Mouse (Mus musculus) kidney, embryonic 14.5 days (tissue): ENCODE results near the gene Tab2. TPM values are rescaled to one million over a fixed set of nuclear protein-coding genes. Genes with fewer than 3 reads are reported as not detected.
"Not testable (repeated sequence)": the region's sequence is repeated elsewhere in the genome, so short reads cannot be mapped to it uniquely, and the experiment has no call there.

Source experiments
- ATAC-seq: fragments of 200-750 bp; cut with Nextera tagmentation; 2 replicates; pipeline ENCODE4 v1.8.0; 2017; ENCODE audit warnings: moderate number of reproducible peaks, mild to moderate bottlenecking, moderate TSS enrichment, moderate library complexity; ENCODE audit not compliant: low FRiP score, low TSS enrichment
- H3K27ac ChIP-seq: fragments of 300-500 bp; sonication (generic); 2 replicates; pipeline ENCODE4 v1.5.1; 2014; ENCODE audit warnings: low read depth, mild to moderate bottlenecking, low read length, moderate library complexity, mixed read lengths
- H3K27me3 ChIP-seq: fragments of 300-500 bp; sonication (generic); 2 replicates; pipeline ENCODE4 v1.6.1; 2014; ENCODE audit warnings: mild to moderate bottlenecking, low read length; ENCODE audit not compliant: control insufficient read depth, insufficient read depth
- H3K36me3 ChIP-seq: fragments of 300-500 bp; sonication (generic); 2 replicates; pipeline ENCODE4 v1.6.1; 2014; ENCODE audit warnings: low read length, mixed read lengths; ENCODE audit not compliant: control insufficient read depth, insufficient read depth
- H3K4me1 ChIP-seq: fragments of 300-500 bp; sonication (generic); 2 replicates; pipeline ENCODE4 v1.6.1; 2014; ENCODE audit warnings: low read length, mixed read lengths; ENCODE audit not compliant: control insufficient read depth, insufficient read depth
- H3K4me2 ChIP-seq: fragments of 300-500 bp; sonication (generic); replicated peaks from 2 replicates; pipeline ENCODE4 v1.6.1; 2014; ENCODE audit warnings: low read depth, mild to moderate bottlenecking, low read length
- H3K4me3 ChIP-seq: fragments of 300-500 bp; sonication (generic); 2 replicates; pipeline ENCODE4 v1.5.1; 2014; ENCODE audit warnings: mild to moderate bottlenecking, low read length
- H3K9ac ChIP-seq: fragments of 300-500 bp; sonication (generic); 2 replicates; pipeline ENCODE4 v1.6.1; 2014; ENCODE audit warnings: low read depth, mild to moderate bottlenecking, low read length, moderate library complexity
- H3K9me3 ChIP-seq: fragments of 300-500 bp; sonication (generic); 2 replicates; pipeline ENCODE4 v1.6.1; 2016; ENCODE audit warnings: low read length; ENCODE audit not compliant: control insufficient read depth
- WGBS: fragments of 180-500 bp; shearing (Covaris S2); extraction: QIAGEN DNeasy Blood & Tissue Kit; methylation state at CpG from one replicate; pipeline ENCODE4 v1.1.7; 2014; 5-methylcytosine and 5-hydroxymethylcytosine counted together
- polyA plus RNA-seq: library from polyadenylated mRNA; unstranded; fragments of >200 nt; fragmentation: Nextera tagmentation; extraction: Ambion mirVana; gene quantifications from 2 replicates; pipeline ENCODE4 v1.2.1, GENCODE M21; 2014

The Tab2 gene
- polyA plus RNA-seq, 1 experiment from 2014 or later, result 34.3 TPM

GRCm38 (mm10) chr10:7907151-7907550 is 48.9 kb downstream of the Tab2 start:
- H3K36me3 ChIP-seq, result peaks cover 66% of the 10 kb centered on the region

GRCm38 (mm10) chr10:7904157-7904556 is 51.9 kb downstream of the Tab2 start:
- no peaks in the 10 kb centered on the region for H3K4me1 ChIP-seq

More at GRCm38 (mm10) chr10:7907151-7907550, 48.9 kb downstream of the Tab2 start:
- Histone ChIP-seq H3K9ac (no peak overlapping the region), H3K4me3 (no peak overlapping the region), H3K27me3 (no peaks in the 10 kb centered on the region), H3K4me1 (no peaks in the 10 kb centered on the region), H3K27ac (no peak overlapping the region), H3K4me2 (no peak overlapping the region), H3K9me3 (no peaks in the 10 kb centered on the region)
- 86% methylated on average over 12 of the region's 12 CpGs for WGBS
- ATAC-seq, result no peak

GRCm38 (mm10) chr10:7900719-7901627 is 55.1 kb downstream of the Tab2 start:
- no peak overlapping the region for H3K9ac ChIP-seq
- no peaks in the 10 kb centered on the region for H3K27me3 ChIP-seq
- H3K36me3 ChIP-seq, result peaks cover 24% of the 10 kb centered on the region; the same call in 1 of the 2 replicates
- no peaks in the 10 kb centered on the region for H3K4me1 ChIP-seq
- WGBS, result 90% methylated on average over 14 of the region's 14 CpGs
- no peaks in the 10 kb centered on the region for H3K9me3 ChIP-seq
- ATAC-seq, result no peak
- H3K4me2 ChIP-seq, result no peak overlapping the region
- no peak overlapping the region for H3K4me3 ChIP-seq
- H3K27ac ChIP-seq, result no peak overlapping the region

More at GRCm38 (mm10) chr10:7904157-7904556, 51.9 kb downstream of the Tab2 start:
- ATAC-seq, result no peak
- Histone ChIP-seq H3K9ac (no peak overlapping the region), H3K4me3 (no peak overlapping the region), H3K27ac (no peak overlapping the region), H3K9me3 (no peaks in the 10 kb centered on the region), H3K36me3 (peaks cover 52% of the 10 kb centered on the region), H3K27me3 (no peaks in the 10 kb centered on the region), H3K4me2 (no peak overlapping the region)
- WGBS, result 95% methylated on average over 5 of the region's 5 CpGs

- no peaks in the 10 kb centered on the region for H3K36me3 ChIP-seq
- ATAC-seq, result no peak
Observed at GRCm38 (mm10) chr10:7888256-7888868, 67.7 kb downstream of the Tab2 start.

GRCm38 (mm10) chr10:7883524-7883923 is 72.5 kb downstream of the Tab2 start:
- Histone ChIP-seq H3K4me3 (no peak overlapping the region), H3K27me3 (no peaks in the 10 kb centered on the region), H3K9ac (no peak overlapping the region), H3K27ac (no peak overlapping the region), H3K4me2 (no peak overlapping the region), H3K36me3 (no peaks in the 10 kb centered on the region), H3K9me3 (no peaks in the 10 kb centered on the region), H3K4me1 (no peaks in the 10 kb centered on the region)
- WGBS, result 7% methylated on average over 5 of the region's 5 CpGs
- ATAC-seq, result peak; percentile 68; the same call in 1 of the 2 replicates

More at GRCm38 (mm10) chr10:7888256-7888868, 67.7 kb downstream of the Tab2 start:
- no peaks in the 10 kb centered on the region for H3K4me1 ChIP-seq
- H3K4me3 ChIP-seq, result no peak overlapping the region
- WGBS, result 85% methylated on average over 11 of the region's 11 CpGs
- H3K27ac ChIP-seq, result no peak overlapping the region
- no peak overlapping the region for H3K4me2 ChIP-seq
- H3K9me3 ChIP-seq, result no peaks in the 10 kb centered on the region
- no peaks in the 10 kb centered on the region for H3K27me3 ChIP-seq
- no peak overlapping the region for H3K9ac ChIP-seq

- 93% methylated on average over 3 of the region's 3 CpGs for WGBS
- H3K4me3 ChIP-seq, result no peak overlapping the region
- H3K4me2 ChIP-seq, result no peak overlapping the region
- no peaks in the 10 kb centered on the region for H3K9me3 ChIP-seq
- no peak for ATAC-seq
- H3K4me1 ChIP-seq, result no peaks in the 10 kb centered on the region
- no peaks in the 10 kb centered on the region for H3K27me3 ChIP-seq
- no peak overlapping the region for H3K9ac ChIP-seq
- H3K36me3 ChIP-seq, result no peaks in the 10 kb centered on the region
- no peak overlapping the region for H3K27ac ChIP-seq
Observed at GRCm38 (mm10) chr10:7881971-7882370, 74.1 kb downstream of the Tab2 start.

- H3K4me1 ChIP-seq, H3K4me3 ChIP-seq, ATAC-seq, H3K4me2 ChIP-seq, H3K9me3 ChIP-seq, H3K9ac ChIP-seq, H3K27ac ChIP-seq, H3K36me3 ChIP-seq, H3K27me3 ChIP-seq: not testable (repeated sequence)
- WGBS, result 89% methylated on average over 3 of the region's 3 CpGs
Observed at GRCm38 (mm10) chr10:7880283-7880682, 75.7 kb downstream of the Tab2 start.

- Histone ChIP-seq H3K4me1 (0 out of 2 replicates have a peak, but pooled peaks cover 3% of the 10 kb centered on the region), H3K27ac (no peak overlapping the region), H3K9me3 (no peaks in the 10 kb centered on the region), H3K4me2 (no peak overlapping the region), H3K9ac (no peak overlapping the region), H3K36me3 (no peaks in the 10 kb centered on the region), H3K27me3 (no peaks in the 10 kb centered on the region), H3K4me3 (no peak overlapping the region)
- 85% methylated on average over 7 of the region's 7 CpGs for WGBS
- no peak for ATAC-seq
Observed at GRCm38 (mm10) chr10:7874194-7874593, 81.8 kb downstream of the Tab2 start.
